Mouse (Mus musculus) inflammation-experienced regulatory T-cells, adult 6 months (primary cell): ENCODE data around the gene Gpr27. TPM values are rescaled to one million over a fixed set of nuclear protein-coding genes. Genes with fewer than 3 reads are reported as not detected.

Experiments
- ATAC-seq: one replicate; pipeline ENCODE4 v1.8.0; 2017
- polyA plus RNA-seq, 3 experiments: library from polyadenylated mRNA; unstranded; fragments of 100-300 nt; shearing (Covaris generic); gene quantifications; one replicate each; pipeline ENCODE4 v1.2.1; 2017

Gpr27 gene
- not detected for polyA plus RNA-seq

DNA sequence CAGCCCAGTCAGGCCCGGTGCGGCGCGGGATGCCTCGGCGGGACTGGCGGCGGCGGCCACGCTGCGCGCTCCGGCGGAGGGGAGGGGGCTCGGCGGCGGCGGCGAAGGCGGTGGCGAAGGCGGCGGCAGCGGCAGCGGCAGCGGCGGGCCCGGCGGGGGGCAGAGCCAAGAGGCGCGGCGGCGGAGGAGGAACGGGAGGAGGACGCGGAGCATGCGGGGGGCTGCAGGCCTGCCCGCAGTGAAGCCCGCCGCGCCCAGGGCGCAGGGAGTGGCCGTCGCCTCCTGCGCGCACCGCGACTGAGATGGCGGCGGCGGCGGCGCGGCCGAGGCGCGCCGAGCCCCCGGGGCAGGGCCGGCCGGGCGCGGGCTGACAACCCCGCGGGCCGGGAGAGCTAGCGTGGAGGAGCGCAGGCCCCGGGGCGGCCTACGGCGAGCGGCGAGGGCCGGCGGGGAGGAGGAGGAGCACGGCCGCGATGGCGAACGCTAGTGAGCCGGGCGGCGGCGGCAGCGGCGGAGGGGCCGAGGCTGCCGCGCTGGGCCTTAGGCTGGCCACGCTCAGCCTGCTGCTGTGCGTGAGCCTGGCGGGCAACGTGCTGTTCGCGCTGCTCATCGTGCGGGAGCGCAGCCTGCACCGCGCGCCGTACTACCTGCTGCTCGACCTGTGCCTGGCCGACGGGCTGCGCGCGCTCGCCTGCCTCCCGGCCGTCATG lies at the start of gene Gpr27:
Gene Gpr27 (plus strand): TSS at position 474 of the 710 bp plus-strand sequence.
- ATAC-seq, result no peak

DNA sequence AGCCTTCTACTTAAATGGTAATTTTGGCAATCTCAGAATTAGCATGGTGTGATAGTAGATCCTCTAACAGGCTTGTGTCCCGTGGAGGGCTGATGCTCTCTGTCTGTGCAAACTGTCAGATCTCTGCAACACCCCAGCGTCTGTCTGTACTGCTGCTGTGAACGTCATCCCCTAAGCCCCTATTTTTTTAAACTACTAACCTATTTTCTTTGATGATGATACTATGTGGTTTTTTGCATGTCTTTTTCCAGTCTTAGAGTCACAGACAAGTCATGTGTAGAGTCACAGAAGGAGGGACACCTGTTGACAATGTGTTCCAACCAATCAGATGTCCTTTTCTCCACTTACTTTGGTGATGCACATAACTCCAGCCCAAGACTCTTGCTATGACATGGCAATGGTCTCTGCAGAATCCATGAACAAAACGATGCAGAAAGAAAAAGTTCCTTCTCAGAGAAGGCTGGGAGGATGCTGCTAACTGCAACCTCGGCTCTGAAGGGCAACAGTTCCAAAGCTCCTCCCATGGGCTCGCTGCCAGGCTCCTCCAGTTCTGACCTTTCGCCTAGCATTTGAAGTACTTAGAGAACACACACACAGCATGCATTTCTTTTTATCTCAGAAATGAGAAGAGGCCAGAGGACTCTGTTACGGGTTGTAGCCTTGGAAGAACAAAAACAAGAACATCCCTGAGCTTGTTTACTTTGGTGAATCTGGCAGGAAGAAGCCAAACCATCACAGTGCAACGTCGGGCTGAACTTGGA lies 48.9 kb upstream of the Gpr27 start:
- ATAC-seq, result peak; percentile 66

DNA sequence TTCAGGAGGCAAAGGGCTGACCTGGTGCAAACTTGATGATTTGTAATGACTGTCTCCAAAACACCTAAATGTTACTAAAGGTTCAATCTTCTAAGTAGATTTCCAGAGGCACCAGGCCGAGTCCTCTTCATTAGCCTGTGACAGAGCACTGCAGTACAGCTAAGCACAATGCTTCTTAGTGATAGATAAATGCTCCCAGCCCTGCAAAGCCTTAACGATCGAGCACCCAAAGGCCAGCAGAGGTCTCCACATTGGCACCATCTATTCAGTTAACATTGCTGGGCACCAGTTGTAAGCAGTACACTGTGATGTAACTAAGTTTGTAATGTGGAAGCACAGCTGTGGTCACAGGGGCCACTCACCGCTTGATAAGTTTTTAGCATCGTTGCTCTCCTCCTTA lies 48.1 kb upstream of the Gpr27 start:
- no peak for ATAC-seq

DNA sequence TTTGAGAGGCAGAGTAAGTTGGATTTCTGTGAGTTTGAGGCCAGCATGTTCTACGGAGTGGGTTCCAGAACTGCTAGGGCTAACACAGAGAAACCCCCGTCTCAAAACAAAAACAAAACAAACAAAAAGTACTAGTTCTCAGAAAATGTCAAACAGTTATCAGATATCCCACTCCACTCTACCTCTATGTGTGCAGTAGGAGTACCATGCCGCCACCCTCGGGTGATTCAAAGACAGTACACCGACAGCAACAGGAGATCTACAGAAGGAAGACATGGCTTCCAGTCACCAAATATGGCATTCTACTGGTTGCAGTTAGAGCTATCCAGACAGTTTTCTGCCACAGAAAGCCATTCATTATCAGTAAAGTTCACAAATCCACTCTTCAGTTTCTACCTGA lies 47.6 kb upstream of the Gpr27 start:
- ATAC-seq, result no peak

DNA sequence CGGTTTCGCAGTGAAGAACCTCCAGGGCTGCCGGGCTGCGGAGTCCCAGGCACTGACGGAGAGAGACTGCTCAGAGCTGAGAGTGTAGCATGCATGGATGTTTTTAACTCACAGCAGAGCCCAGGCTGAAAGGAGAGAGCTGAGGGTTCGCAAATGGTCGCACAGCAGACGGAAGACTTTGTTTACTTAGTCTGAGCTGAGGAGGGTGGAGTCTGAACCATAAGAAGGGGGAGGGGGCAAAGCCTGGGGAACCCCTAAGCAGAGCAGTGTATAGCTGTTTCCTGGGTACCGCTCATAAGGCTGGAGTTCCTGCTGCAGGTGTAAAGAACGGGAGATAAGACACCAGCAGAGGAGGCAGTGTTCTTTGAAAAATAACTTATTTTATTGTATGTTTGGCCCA lies 46.1 kb upstream of the Gpr27 start:
- peak; percentile 70 for ATAC-seq

DNA sequence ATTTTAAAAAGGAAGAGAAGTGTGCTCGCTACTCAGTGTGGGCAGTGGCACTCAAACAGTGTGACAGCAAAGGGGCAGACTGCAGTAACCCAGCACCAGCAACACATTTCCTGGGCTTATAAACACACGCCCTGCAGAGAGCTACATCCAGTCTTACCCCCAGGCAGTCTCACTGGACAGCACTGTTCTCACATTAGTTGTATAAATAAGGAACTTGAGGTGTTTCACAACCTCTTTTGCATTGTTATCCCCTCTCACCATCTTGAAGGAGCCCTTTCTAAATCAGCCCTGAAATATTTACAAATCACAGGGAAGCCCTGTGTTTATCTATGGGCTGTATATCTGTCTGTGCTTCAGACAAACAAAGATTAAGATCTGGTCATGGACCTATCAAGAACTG lies 43.2 kb upstream of the Gpr27 start:
- no peak for ATAC-seq

DNA sequence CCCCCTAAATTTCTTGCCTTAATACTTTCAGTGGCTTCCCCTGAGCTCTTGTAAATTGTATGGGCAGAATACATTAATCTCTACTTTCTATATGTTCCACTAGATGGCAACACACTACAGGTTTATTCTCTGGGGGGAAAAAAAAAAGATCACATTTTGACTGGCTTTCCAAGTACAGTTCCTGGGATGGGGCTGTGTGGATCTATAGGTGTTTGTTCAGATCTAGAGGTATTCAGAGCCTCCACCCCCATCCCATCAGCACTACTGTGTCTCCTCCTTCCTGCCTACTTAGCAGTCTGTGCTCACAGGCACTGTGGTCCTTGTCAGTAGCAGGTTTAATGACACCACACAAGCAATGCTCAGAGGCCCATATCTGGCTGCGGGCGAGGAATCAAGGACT lies 40.1 kb upstream of the Gpr27 start:
- no peak for ATAC-seq

DNA sequence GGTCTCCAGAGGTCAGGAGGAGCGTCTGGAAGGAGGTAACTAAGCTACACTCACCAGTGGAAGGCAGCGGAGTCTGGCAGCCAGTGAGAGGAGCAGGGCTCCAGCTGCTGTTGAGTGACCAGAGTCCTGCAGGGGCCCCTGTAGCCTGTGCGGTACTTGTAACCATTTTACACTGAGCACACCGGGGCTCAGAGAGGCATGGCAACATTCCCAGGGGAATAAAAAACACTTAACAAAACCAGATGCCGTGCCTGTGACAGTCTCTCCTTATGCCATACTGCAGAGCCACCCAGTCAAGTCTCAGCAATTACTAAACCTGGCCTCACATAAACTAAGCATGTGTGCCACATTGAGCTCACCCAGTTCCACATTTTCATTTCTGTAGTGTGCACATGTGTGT lies 38.1 kb upstream of the Gpr27 start:
- ATAC-seq, result no peak

DNA sequence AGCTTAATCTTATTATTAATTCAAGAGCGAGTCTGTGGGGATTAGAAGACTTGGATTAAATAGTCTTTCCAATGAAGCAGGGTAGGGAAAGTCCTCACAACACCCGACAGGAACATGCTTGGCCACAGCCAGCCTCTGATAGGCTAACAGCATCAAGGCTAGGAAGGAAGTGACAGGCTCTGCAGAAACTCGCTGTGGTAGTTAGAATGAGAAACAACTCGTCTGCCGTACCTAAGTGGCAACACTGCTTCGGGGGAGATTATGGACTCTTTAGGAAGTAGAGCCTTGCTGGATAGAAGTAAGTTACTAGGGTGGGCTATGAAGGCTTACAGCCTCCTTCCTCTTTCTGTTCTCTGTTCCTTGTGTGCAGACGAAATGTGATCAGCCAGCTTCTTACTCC lies 37.0 kb upstream of the Gpr27 start:
- peak; percentile 95 for ATAC-seq

DNA sequence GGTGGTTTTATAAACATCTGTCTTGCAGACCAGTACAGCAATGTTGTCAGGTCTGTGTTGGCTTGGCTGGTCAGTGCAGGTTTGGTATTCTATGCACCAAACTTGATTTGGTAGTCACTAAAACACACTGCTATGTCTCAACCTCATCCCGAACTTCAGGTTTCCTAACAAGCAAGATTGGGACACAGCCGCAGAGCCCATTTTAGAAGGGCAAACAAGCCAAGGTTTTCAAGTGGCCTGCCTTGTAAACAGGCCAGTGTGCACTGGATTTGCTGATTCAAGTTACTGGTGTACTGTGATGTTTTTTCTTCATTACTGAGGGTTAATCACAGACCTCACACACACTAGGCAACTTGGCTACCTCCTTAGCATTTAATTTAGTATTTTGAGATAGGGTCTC lies 36.4 kb upstream of the Gpr27 start:
- ATAC-seq, result peak; percentile 2

DNA sequence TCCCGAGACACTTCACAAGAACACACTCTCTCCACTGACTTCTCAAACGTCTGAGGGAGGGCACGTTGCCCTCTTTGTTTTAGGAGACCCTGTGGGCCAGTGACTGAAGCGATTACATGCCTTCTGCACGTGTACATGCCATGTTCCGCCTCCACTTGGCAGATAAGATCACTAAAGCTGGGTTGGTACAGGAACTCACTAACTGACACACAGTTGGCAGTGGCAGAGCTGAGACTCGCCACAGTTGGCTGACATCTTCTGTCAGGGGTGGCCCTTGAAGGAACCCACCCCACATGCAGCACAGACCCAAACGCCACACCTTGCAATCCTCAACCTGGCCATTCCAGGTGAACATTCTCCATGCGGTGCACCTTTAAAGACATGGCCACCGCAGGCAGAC lies 33.9 kb upstream of the Gpr27 start:
- no peak for ATAC-seq

DNA sequence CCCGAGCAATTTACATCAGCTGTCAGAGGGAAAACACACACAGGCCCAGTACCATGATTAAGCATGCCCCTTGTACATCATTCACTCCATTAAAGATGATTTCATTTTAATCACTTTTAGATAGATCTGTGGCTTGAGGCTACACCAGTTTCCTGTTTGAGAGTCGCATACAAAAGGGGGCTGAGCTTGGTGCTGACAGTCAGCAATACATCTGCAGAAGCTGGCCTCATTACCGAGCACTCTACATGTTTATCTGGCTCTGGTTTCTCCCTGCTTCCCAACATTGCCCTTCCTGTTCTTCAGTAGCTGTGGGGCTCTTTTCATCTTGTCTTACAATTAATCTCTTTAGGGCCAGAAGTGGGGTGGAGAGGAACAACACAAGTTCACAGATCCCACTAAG lies 32.0 kb upstream of the Gpr27 start:
- peak; percentile 52 for ATAC-seq

DNA sequence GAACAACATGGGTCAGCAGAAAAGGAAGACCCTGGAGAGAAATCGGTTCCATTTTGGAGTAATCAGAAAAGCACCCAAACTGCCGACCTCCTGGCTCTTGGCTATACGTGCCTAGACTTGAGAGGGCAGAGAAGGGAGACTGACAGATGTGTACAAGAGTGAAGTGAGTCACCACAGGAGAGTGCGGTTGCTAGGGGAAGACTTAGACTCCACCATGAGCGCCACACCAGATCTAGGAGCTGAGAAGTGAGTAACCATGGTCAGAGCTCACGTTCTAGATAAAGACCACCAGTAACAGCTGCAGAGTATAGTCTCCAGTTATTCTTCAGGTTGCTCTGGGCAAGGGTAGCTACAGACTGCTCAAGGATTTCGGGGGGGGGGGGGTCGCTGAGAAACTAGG lies 29.2 kb upstream of the Gpr27 start:
- no peak for ATAC-seq

DNA sequence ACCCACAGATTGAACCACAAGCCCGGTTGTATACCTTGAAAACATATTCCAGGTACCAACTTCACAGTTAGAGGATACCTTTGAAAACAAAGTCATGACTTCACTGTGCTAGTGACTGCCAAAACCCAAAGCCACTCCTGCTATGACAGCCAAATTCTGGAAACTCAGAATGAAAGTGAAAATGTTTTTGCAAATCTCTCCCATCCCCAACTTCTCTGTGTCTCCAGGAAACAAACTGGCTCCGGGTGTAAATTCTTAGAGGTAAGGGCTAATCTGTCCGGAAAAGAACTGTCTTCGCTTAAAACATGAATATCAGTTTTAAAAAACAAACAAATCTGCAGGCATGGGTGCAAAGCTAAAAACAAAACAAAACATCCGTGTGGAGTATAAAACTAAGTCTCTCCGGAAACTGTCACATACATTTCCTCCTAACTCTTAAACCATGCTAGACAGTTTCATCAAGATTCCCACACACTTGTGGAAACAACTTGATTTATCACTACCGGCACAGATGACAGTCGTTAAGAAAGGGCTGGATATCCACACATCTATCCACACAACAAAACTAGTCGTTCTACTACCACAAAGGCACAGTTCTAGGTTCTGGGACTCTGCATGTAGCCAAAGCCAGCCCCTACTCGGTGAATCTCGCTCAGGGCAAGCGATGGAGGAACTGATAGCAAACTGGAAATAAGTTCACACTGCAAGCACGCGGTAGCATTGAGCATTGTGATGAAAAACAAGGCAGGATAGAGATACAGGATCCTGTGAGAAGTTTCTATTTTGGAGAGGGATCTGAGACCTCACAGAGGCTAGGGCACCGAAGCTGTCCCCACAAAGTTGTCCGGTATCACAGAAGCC lies 26.8 kb upstream of the Gpr27 start:
- peak; percentile 78 for ATAC-seq

DNA sequence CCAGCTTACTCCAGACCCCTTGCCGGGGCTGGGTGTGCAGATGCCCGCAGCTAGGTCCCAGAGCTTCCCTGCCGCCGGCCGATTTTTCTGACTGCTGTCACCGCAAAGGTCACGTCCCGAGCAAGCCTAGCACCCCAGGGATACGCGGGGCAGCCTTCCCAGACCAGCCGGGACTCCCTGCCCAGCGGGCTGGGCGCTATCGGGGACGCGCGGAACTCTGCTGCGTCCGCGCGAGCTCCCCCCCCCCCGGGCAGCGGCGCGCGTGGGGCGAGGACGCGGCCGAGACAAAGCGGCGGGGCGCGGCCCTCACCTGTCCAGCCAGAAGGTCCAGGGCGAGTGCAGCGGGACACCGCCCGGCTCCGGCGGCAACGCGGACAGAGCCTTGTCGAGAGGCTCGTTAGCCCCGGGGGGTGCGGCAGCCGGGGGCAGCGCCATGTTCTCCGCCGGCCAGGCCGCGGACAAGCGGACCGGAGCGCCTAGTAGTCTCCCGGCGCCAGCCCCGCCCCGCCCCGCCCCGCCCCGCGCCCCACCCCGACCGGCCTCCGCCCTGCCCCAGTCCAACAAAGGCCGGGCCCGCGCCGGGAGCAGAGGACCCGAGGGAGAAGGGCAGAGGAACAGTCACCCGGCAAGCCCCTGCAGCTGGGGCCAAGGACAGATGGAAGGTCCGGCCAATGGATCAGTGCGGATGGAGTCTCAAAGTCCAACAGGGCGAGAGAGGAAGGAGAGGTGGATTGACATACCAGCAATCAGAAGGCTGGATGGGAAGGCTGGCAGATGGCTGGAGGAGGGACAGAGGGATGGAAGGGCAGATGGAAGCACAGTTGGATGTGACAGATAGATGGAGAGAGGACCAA lies 25.9 kb upstream of the Gpr27 start, which contains the start of the genes Eif4e3 and Gm20696:
Gene Eif4e3 (minus strand): TSS at position 454 of the 854 bp plus-strand sequence.
Gene Gm20696 (minus strand): TSS at position 480 of the 854 bp plus-strand sequence.
- peak; percentile 2 for ATAC-seq

DNA sequence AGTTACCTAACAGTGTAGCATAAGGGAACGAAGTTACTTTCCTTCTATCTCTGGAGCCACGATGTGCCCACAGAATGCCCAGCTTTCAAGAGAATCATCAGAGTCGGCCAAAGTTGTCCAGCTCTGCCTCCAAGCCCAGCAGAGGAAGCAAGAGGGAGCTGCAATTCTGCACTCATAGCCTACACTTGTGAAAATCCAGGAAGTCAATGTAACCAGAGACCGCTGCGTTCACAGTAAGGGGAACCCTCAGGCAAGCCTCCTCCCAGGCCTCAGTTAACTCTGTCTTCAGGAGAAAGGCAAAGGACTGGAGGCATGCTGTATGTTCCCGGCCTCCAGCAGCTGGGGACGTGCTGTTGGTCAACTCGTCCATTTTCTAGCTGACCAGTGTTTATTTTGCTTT lies 25.2 kb upstream of the Gpr27 start:
- ATAC-seq, result no peak

DNA sequence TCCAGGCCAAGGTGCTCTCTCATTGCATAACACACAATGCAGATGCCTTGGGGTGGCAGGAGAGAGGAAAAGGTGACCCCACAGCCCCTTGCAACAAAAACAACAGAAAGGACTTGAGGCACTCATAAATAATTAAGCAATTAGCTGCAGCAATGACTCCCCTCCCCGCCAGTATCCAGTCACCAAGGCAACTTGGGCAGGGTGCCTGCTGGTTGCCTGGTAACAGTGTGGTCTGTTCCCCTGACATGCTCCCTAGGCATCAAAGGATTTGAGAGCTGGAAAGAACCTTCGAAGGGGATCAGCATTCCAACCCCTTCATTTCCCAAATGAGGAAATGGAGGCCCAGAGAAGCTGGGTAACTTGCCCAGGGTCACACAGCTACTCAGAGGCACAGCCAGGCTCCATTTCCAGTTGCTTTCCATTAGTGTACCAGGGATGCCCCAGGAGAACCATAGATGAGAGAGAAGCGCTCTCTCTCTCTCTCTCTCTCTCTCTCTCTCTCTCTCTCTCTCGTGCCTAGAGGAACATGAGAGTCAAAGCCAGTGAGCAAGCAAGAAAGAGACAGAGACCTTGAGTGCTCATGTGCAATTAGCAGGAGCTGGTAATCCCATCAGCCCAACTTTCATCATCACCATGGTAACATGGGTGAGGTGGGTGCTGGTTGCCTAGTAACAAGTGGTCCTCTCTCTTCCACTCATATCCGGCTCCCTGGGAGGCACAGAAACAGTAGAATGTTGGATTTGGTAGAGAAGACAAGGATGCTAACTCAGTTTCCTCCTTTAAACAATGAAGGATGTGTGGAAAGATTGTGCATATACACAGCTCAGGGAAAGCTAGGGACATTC lies 22.8 kb upstream of the Gpr27 start:
- no peak for ATAC-seq

DNA sequence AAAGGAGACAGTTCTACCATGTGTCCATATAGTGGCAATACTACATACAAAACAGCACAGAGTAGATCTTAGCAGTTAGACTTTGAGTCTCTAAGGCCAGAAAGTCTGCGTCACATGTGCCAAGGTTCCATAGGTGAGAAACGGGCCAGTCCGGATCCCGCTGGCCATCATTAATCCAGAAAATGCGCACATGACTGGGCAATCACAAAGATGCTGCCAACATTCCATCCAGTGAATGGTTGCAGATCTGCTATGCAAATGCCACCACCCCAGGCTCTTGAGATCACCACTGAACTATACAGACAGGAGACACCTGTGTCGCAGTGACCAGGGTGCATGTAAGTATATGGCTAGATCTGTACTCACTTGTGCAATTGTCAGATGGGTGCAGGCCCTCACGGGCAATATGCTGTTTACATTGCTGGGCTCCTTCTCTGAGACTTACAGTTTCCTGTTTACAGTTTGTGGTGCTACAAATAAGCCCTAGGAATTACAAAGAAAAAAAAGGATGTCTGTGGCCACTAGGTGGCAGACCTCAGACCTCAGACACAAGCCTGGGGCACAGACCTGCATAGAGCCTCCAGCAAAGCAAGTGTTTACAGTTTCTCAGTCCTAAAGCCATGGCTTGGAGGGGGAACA lies 21.9 kb upstream of the Gpr27 start:
- peak; percentile 77 for ATAC-seq

DNA sequence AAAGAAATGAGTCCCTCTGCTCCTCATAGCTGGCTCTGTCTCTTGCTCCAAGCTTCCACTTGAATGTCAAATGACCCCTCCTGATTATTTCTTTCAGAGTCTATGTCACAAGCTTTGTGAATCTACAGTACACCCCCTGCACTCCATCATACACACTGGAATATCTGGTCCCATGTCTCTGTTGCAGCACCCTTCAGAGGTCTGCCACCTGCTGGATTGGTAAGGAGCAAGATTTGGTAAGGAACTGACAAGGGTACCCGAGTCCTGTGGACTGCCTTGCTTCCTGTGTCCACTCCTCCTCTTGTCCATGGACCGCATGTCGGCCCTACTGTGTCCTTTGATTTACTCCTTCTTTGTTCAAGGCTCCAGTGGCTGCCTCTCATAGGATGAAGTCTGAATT lies 20.7 kb upstream of the Gpr27 start:
- ATAC-seq, result no peak

DNA sequence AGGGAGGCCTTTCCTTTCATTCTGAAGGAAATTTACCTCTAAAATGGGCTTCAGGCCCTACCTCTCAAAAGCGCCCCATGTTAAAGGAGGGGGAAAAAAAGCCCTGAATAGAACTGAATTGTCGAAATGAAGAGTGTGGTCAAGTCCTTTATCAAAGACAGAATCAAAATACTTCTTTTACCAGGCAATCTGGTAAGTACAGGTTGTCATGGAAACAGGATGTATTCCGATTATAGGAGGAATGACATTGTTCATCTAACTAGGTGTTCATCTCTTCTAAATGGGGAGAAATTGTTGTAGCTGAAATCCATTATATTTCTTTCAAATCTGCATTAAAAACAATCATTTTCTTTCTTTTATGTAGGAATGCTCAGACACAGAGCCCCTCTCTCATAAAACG lies 18.0 kb upstream of the Gpr27 start:
- no peak for ATAC-seq

DNA sequence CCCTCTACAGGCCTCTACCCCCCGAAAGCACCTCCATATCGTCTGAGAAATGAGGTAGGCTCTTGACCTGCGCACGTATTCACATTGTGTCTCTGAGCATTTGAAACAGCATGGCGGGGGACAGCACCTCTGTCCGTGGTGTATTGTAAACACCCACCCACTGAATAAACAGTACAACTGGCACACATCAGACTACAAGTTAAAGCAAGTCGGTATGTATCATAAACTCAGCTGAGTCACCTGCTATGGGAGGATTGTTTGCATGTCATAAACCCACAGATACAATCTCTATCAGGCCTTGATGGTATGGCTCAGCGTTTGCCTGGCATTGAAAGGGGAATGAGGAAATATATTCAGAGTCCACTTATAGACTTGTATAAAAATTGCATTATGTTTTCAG lies 15.2 kb upstream of the Gpr27 start:
- no peak for ATAC-seq
